Mouse (Mus musculus) CH12.LX (cell line): ENCODE results near the gene Cela1. TPM values are rescaled to one million over a fixed set of nuclear protein-coding genes. Genes with fewer than 3 reads are reported as not detected.

Experiments
- DNase-seq: peaks from one replicate; pipeline ENCODE4 v3.0.0-alpha.2; 2013; ENCODE audit errors: extremely low read depth
- H3K27ac ChIP-seq: 2 replicates; pipeline ENCODE4 v1.5.1; 2012; ENCODE audit warnings: low read depth, mild to moderate bottlenecking, control low read depth, moderate library complexity; ENCODE audit not compliant: insufficient read depth
- H3K27me3 ChIP-seq: replicated peaks from 2 replicates; pipeline ENCODE3; 2012; ENCODE audit warnings: inconsistent platforms
- H3K36me3 ChIP-seq, 2 experiments: replicated peaks in 1 of 2; 2 replicates each; pipeline versions ENCODE3 to v1.6.1; 2012; ENCODE audit warnings: inconsistent platforms in 1 of 2, low read length in 1 of 2, mild to moderate bottlenecking in 1 of 2, mixed read lengths in 1 of 2, moderate library complexity in 1 of 2; ENCODE audit not compliant: control insufficient read depth in 1 of 2, insufficient read depth in 1 of 2
- H3K4me1 ChIP-seq, 2 experiments: 2 replicates each; pipeline ENCODE4 v1.6.1; 2012; ENCODE audit warnings: inconsistent platforms in 1 of 2, moderate library complexity in 1 of 2; ENCODE audit not compliant: insufficient read depth in 2 of 2, control insufficient read depth in 1 of 2
- H3K4me2 ChIP-seq: 2 replicates; pipeline ENCODE4 v1.6.1; 2012; ENCODE audit warnings: low read depth, mild to moderate bottlenecking, control low read depth; ENCODE audit not compliant: poor library complexity, insufficient read depth, severe bottlenecking
- H3K4me3 ChIP-seq, 3 experiments: fragments of 150-350 bp in 1 of 3; sonication (generic) in 1 of 3; replicated peaks in 1 of 3; 2 replicates each; pipeline versions ENCODE3 to v1.5.1; 2011 to 2012; ENCODE audit warnings: low read depth in 2 of 3, low read length in 2 of 3, mild to moderate bottlenecking in 2 of 3, moderate library complexity in 2 of 3, control low read depth in 1 of 3, improper control_type of control experiment in 1 of 3, inconsistent platforms in 1 of 3, mixed read lengths in 1 of 3; ENCODE audit not compliant: poor library complexity in 1 of 3
- H3K79me2 ChIP-seq: replicated peaks from 2 replicates; pipeline ENCODE4 v1.6.1; 2012; ENCODE audit warnings: mild to moderate bottlenecking, moderate library complexity; ENCODE audit not compliant: control insufficient read depth, poor library complexity, insufficient read depth, severe bottlenecking; ENCODE audit errors: extremely low read depth
- H3K9ac ChIP-seq: 2 replicates; pipeline ENCODE4 v1.6.1; 2012; ENCODE audit warnings: low read depth, mild to moderate bottlenecking, control low read depth, moderate library complexity; ENCODE audit not compliant: insufficient read depth
- H3K9me3 ChIP-seq: replicated peaks from 2 replicates; pipeline ENCODE3; 2012; ENCODE audit warnings: low read length, inconsistent platforms, mixed read lengths
- BHLHE40 ChIP-seq: IDR thresholded peaks from 2 replicates; pipeline ENCODE4 v1.6.1; 2011; ENCODE audit warnings: mild to moderate bottlenecking, low read depth, low read length, improper control_type of control experiment
- CHD1 ChIP-seq: IDR thresholded peaks from 2 replicates; pipeline ENCODE4 v1.6.1; 2012; ENCODE audit warnings: low read depth, low read length, improper control_type of control experiment, inconsistent platforms
- CHD2 ChIP-seq: IDR thresholded peaks from 2 replicates; pipeline ENCODE4 v1.6.1; 2011; ENCODE audit warnings: low read length, improper control_type of control experiment
- CTCF ChIP-seq, 2 experiments: IDR thresholded peaks in 1 of 2; conservative IDR thresholded peaks in 1 of 2; 2 replicates each; pipeline ENCODE4 v1.5.1; 2011 to 2012; ENCODE audit warnings: low read depth in 2 of 2, low read length in 2 of 2, improper control_type of control experiment in 1 of 2, inconsistent platforms in 1 of 2, mild to moderate bottlenecking in 1 of 2, moderate library complexity in 1 of 2
- E2F4 ChIP-seq: IDR thresholded peaks from 2 replicates; pipeline ENCODE4 v1.6.1; 2011; ENCODE audit warnings: low read depth, low read length, improper control_type of control experiment; ENCODE audit not compliant: insufficient replicate concordance
- ELF1 ChIP-seq: IDR thresholded peaks from 2 replicates; pipeline ENCODE4 v1.6.1; 2014; ENCODE audit warnings: low read depth, mild to moderate bottlenecking, inconsistent platforms, low read length, improper control_type of control experiment
- EP300 ChIP-seq: IDR thresholded peaks from 2 replicates; pipeline ENCODE4 v1.6.1; 2011; ENCODE audit warnings: low read length, improper control_type of control experiment
- ETS1 ChIP-seq: conservative IDR thresholded peaks from 2 replicates; pipeline ENCODE4 v1.6.1; 2012; ENCODE audit warnings: low read depth, mild to moderate bottlenecking, inconsistent platforms, low read length, improper control_type of control experiment, moderate library complexity
- HCFC1 ChIP-seq: IDR thresholded peaks from 2 replicates; pipeline ENCODE4 v1.6.1; 2012; ENCODE audit warnings: low read depth, mild to moderate bottlenecking, inconsistent platforms, low read length, improper control_type of control experiment
- IRF4 ChIP-seq: IDR thresholded peaks from 2 replicates; pipeline ENCODE4 v1.6.1; 2014; ENCODE audit warnings: low read depth, mild to moderate bottlenecking, inconsistent platforms, low read length, improper control_type of control experiment
- JUN ChIP-seq: IDR thresholded peaks from 2 replicates; pipeline ENCODE4 v1.6.1; 2011; ENCODE audit warnings: low read depth, mild to moderate bottlenecking, low read length, improper control_type of control experiment, moderate library complexity; ENCODE audit not compliant: insufficient read depth
- JUND ChIP-seq: conservative IDR thresholded peaks from 2 replicates; pipeline ENCODE4 v1.6.1; 2011; ENCODE audit warnings: low read depth, low read length, improper control_type of control experiment
- MAFK ChIP-seq: IDR thresholded peaks from 2 replicates; pipeline ENCODE4 v1.6.1; 2011; ENCODE audit warnings: low read length, improper control_type of control experiment; ENCODE audit not compliant: insufficient replicate concordance
- MAZ ChIP-seq: IDR thresholded peaks from 2 replicates; pipeline ENCODE4 v1.6.1; 2012; ENCODE audit warnings: low read depth, mild to moderate bottlenecking, inconsistent platforms, low read length, improper control_type of control experiment, moderate library complexity
- MEF2A ChIP-seq: IDR thresholded peaks from 2 replicates; pipeline ENCODE4 v1.6.1; 2014; ENCODE audit warnings: low read depth, mild to moderate bottlenecking, inconsistent platforms, low read length, improper control_type of control experiment, borderline replicate concordance
- MXI1 ChIP-seq: IDR thresholded peaks from 2 replicates; pipeline ENCODE4 v1.6.1; 2011; ENCODE audit warnings: mild to moderate bottlenecking, low read depth, low read length, improper control_type of control experiment
- MYC ChIP-seq: IDR thresholded peaks from 2 replicates; pipeline ENCODE4 v1.6.1; 2011; ENCODE audit warnings: low read depth, mild to moderate bottlenecking, improper control_type of control experiment, low read length
- PAX5 ChIP-seq: IDR thresholded peaks from 2 replicates; pipeline ENCODE4 v1.6.1; 2012; ENCODE audit warnings: low read length, inconsistent platforms, mixed read lengths
- POLR2AphosphoS2 ChIP-seq: IDR thresholded peaks from 2 replicates; pipeline ENCODE4 v1.6.1; 2011; ENCODE audit warnings: low read depth, low read length, improper control_type of control experiment
- RCOR1 ChIP-seq: conservative IDR thresholded peaks from 2 replicates; pipeline ENCODE4 v1.6.1; 2012; ENCODE audit warnings: low read depth, mild to moderate bottlenecking, inconsistent platforms, low read length, improper control_type of control experiment
- SIN3A ChIP-seq: IDR thresholded peaks from 2 replicates; pipeline ENCODE4 v1.6.1; 2012; ENCODE audit warnings: low read length, improper control_type of control experiment, inconsistent platforms
- SMC3 ChIP-seq: IDR thresholded peaks from 2 replicates; pipeline ENCODE4 v1.6.1; 2011; ENCODE audit warnings: low read depth, low read length, improper control_type of control experiment
- TBP ChIP-seq: conservative IDR thresholded peaks from 2 replicates; pipeline ENCODE4 v1.6.1; 2011; ENCODE audit warnings: low read depth, low read length, improper control_type of control experiment
- TCF12 ChIP-seq: IDR thresholded peaks from 2 replicates; pipeline ENCODE4 v1.6.1; 2014; ENCODE audit warnings: low read depth, mild to moderate bottlenecking, inconsistent platforms, low read length, improper control_type of control experiment
- UBTF ChIP-seq: IDR thresholded peaks from 2 replicates; pipeline ENCODE4 v1.6.1; 2012; ENCODE audit warnings: low read depth, mild to moderate bottlenecking, inconsistent platforms, low read length, improper control_type of control experiment, moderate library complexity
- USF2 ChIP-seq: conservative IDR thresholded peaks from 2 replicates; pipeline ENCODE4 v1.6.1; 2011; ENCODE audit warnings: low read depth, low read length, improper control_type of control experiment
- dilution Hi-C: fragments of 300-500 bp; cut with MboI; formaldehyde crosslinking; loops from 2 replicates; pipeline ENCODE4 v1.14.3; 2020; ENCODE audit warnings: low sequenced_read_pairs; ENCODE audit not compliant: extremely low pct_unique_long_range_greater_than_20kb, extremely low pct_ligation_motif_present
- in situ Hi-C: fragments of 300-500 bp; cut with MboI; formaldehyde crosslinking; loops from 3 replicates; pipeline ENCODE4 v1.14.3; 2019; ENCODE audit warnings: low sequenced_read_pairs, low pct_ligation_motif_present, low pct_unique_long_range_greater_than_20kb, mixed read lengths
- polyA plus RNA-seq: library from polyadenylated mRNA; unstranded; fragments of >175 nt; gene quantifications from 2 replicates; pipeline ENCODE4 v1.2.1, GENCODE M21; 2012; ENCODE audit warnings: low read depth; ENCODE audit not compliant: insufficient read length
- total RNA-seq, 2 experiments: library from RNA; depleted of rRNA; stranded (reverse); fragments of 300-350 nt in 1 of 2; fragments of >200 nt in 1 of 2; gene quantifications; 2 replicates each; pipeline ENCODE4 v1.2.3; 2012 to 2014

Cela1 gene
- total and polyA plus RNA-seq, 3 experiments, result 1.3 to 4.8 (median 3.3) TPM

GRCm38 (mm10) chr15:100670833-100671232 lies 16.9 kb downstream of the Cela1 start:
- TF ChIP-seq CHD1, result no peak
- TF ChIP-seq MAFK, result no peak
- TF ChIP-seq MXI1, result no peak
- no peak for TF ChIP-seq MYC
- no peak for TF ChIP-seq RCOR1
- peaks cover 31% of the 10 kb centered on the region for H3K79me2 ChIP-seq
- H3K9ac ChIP-seq, result no peak overlapping the region
- peaks cover 11 to 81% of the 10 kb centered on the region in 2 experiments for H3K4me1 ChIP-seq
- DNase-seq, result no peak
- H3K27ac ChIP-seq, result no peak overlapping the region
- no peak overlapping the region for H3K4me3 ChIP-seq
- in situ Hi-C loops (loop anchor here (10.0 kb wide), 1 partner anchor 136 kb away; no protein-coding TSS in a partner anchor), dilution Hi-C loops (no loop called here)
- no peak overlapping the region for H3K4me2 ChIP-seq
- H3K9me3 ChIP-seq, result no peaks in the 10 kb centered on the region
- no peaks in the 10 kb centered on the region for H3K27me3 ChIP-seq
- H3K36me3 ChIP-seq, result no peaks in the 10 kb centered on the region

- H3K9me3 ChIP-seq, result no peaks in the 10 kb centered on the region
- TF ChIP-seq E2F4, result no peak
- TF ChIP-seq POLR2AphosphoS2, result no peak
- peak; percentile 65; the same call in 1 of the 2 replicates for TF ChIP-seq EP300
- TF ChIP-seq MAZ, result peak; percentile 84; the same call in 1 of the 2 replicates
- TF ChIP-seq UBTF, result no peak
- peak; percentile 97 for TF ChIP-seq TBP
- peak; percentile 96 for TF ChIP-seq JUND
- TF ChIP-seq ETS1, result peak; percentile 73
- 0 out of 2 replicates have a peak, but pooled peaks have one; percentile 62 for TF ChIP-seq MYC
- TF ChIP-seq RCOR1, result no peak
- peak; percentile 18; the same call in 1 of the 2 replicates for TF ChIP-seq ELF1
- TF ChIP-seq JUN, result peak; percentile 91
- TF ChIP-seq PAX5, result no peak
- TF ChIP-seq BHLHE40, result 0 out of 2 replicates have a peak, but pooled peaks have one; percentile 43
- peak; percentile 60; the same call in 1 of the 2 replicates for TF ChIP-seq MEF2A
- TF ChIP-seq USF2, result no peak
- TF ChIP-seq SIN3A, result peak; percentile 50; the same call in 1 of the 2 replicates
- TF ChIP-seq CTCF (conservative IDR thresholded peaks at IDR 0.05 in 1 of 2, IDR thresholded peaks at IDR 0.05 in 1 of 2; ENCODE audit: low read depth in 2 of 2, low read length in 2 of 2), result no peak
- peak; percentile 34; the same call in 1 of the 2 replicates for TF ChIP-seq HCFC1
- TF ChIP-seq SMC3, result peak; percentile 29; the same call in 1 of the 2 replicates
- 0 out of 2 replicates have a peak, but pooled peaks have one; percentile 36 for TF ChIP-seq TCF12
- TF ChIP-seq MAFK, result 0 out of 2 replicates have a peak, but pooled peaks have one; percentile 15
- peak; percentile 52; the same call in 1 of the 2 replicates for TF ChIP-seq MXI1
- peak; percentile 58; the same call in 1 of the 2 replicates for TF ChIP-seq IRF4
- TF ChIP-seq CHD2, result peak; percentile 92
- no peaks in the 10 kb centered on the region for H3K36me3 ChIP-seq
- peak overlapping the region; percentile 85 for H3K9ac ChIP-seq
- peak overlapping the region; percentile 61 to 96 (median 84) for H3K4me3 ChIP-seq
- H3K4me1 ChIP-seq, result peaks cover 16 to 83% of the 10 kb centered on the region in 2 experiments
- H3K27ac ChIP-seq, result peak overlapping the region; percentile 90
- H3K27me3 ChIP-seq, result no peaks in the 10 kb centered on the region
- H3K79me2 ChIP-seq, result peaks cover 40% of the 10 kb centered on the region
- dilution Hi-C loops, result no loop called here
- peak; percentile 94 for DNase-seq
- H3K4me2 ChIP-seq, result peak overlapping the region; percentile 94
- in situ Hi-C loops, result loop anchor here (10.0 kb wide), 1 partner anchor 135 kb away; no protein-coding TSS in a partner anchor
Measured at GRCm38 (mm10) chr15:100670004-100670403, 17.7 kb downstream of the Cela1 start.
